14 mouse cellular contexts compared by ENCODE assay signal in the genomic region with DNA sequence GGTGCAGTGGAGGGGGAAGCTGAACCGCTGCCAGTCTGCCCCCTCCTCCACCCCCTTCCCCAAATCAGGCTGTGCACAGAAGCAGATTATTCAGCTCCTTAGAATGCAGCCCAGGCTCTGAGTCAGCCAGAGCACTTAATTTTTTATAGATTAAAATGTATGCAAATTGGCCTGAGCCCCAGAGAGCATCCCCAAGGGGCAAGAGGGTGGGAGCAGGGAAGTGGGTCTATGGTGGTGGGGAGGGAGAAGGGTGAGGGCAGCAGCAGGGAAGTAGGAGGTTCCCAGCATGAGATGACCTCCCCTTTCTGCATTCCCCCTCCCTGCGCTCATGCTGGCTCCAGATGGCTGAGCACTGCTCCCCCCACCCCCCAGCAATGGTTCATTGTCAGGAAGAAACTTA. TPM values are rescaled to one million over a fixed set of nuclear protein-coding genes. Genes with fewer than 3 reads are reported as not detected.
DNase-seq lines count a peak whose midpoint lies in the region; ATAC-seq and TF ChIP-seq lines count a peak whose summit lies in the region.
"Had no signal": no experiment of that assay in that cellular context is flagged by ENCODE, and none has a peak within 500 bp of the region (broad histone marks: within the 10 kb centered on the region; RNA-seq: fewer than 3 reads in every experiment).

No protein-coding gene starts in this region.

- TF ChIP-seq CTCF in embryonic fibroblast, embryonic 13.5 days (IDR thresholded peaks at IDR 0.05; ENCODE audit: borderline replicate concordance, insufficient read depth, low read length): no peak

- no peak overlapping the region for H3K4me3 ChIP-seq in neural tube, embryonic 13.5 days
- H3K4me3 ChIP-seq in neural tube, embryonic 15.5 days (replicated peaks): no peak overlapping the region
- no peak overlapping the region for H3K4me3 ChIP-seq in embryonic fibroblast, embryonic 13.5 days (ENCODE audit: insufficient read depth, low read length)
- H3K4me3 ChIP-seq: lung, embryonic 15.5 days had no signal

- 58% methylated on average over 1 of the region's 2 CpGs for WGBS in neural tube, embryonic 13.5 days
- WGBS in neural tube, embryonic 15.5 days: 54% methylated on average over 1 of the region's 2 CpGs

- H3K4me1 ChIP-seq in neural tube, embryonic 13.5 days (replicated peaks): peaks cover 54% of the 10 kb centered on the region
- H3K4me1 ChIP-seq in neural tube, embryonic 15.5 days: peaks cover 31% of the 10 kb centered on the region
- H3K4me1 ChIP-seq in embryonic fibroblast, embryonic 13.5 days (ENCODE audit: control insufficient read depth, insufficient read depth, low read length): peaks cover 10% of the 10 kb centered on the region

- no peak overlapping the region for H3K4me2 ChIP-seq in neural tube, embryonic 13.5 days
- no peak overlapping the region for H3K4me2 ChIP-seq in neural tube, embryonic 15.5 days
- H3K4me2 ChIP-seq: liver, embryonic 11.5 days; lung, embryonic 15.5 days had no signal

- ATAC-seq in frontal cortex, adult (ENCODE audit: low TSS enrichment): peak; percentile 20
- ATAC-seq in neural tube, embryonic 13.5 days (ENCODE audit: low read depth): no peak
- no peak for ATAC-seq in neural tube, embryonic 15.5 days (ENCODE audit: low FRiP score)
- ATAC-seq in neutrophil, adult 5-6 weeks (ENCODE audit: extremely low read depth, insufficient number of reproducible peaks, low FRiP score, poor library complexity, severe bottlenecking): peak; percentile 45
- ATAC-seq: intestine, embryonic 16.5 days had no signal

- H3K27ac ChIP-seq in neural tube, embryonic 13.5 days (replicated peaks): peak overlapping the region; percentile 67
- no peak overlapping the region for H3K27ac ChIP-seq in neural tube, embryonic 15.5 days (replicated peaks)
- peak overlapping the region; percentile 96 for H3K27ac ChIP-seq in embryonic fibroblast, embryonic 13.5 days (ENCODE audit: insufficient read depth, low read length)
- H3K27ac ChIP-seq: lung, embryonic 15.5 days had no signal

- H3K9me3 ChIP-seq in neural tube, embryonic 13.5 days: no peaks in the 10 kb centered on the region
- H3K9me3 ChIP-seq in neural tube, embryonic 15.5 days (replicated peaks): no peaks in the 10 kb centered on the region
- H3K9me3 ChIP-seq: lung, embryonic 15.5 days had no signal

- H3K9ac ChIP-seq in neural tube, embryonic 13.5 days: peak overlapping the region; percentile 34; the same call in 1 of the 2 replicates
- H3K9ac ChIP-seq in neural tube, embryonic 15.5 days (replicated peaks): no peak overlapping the region
- H3K9ac ChIP-seq: lung, embryonic 15.5 days had no signal

- no peak for TF ChIP-seq POLR2A in embryonic fibroblast, embryonic 13.5 days (IDR thresholded peaks at IDR 0.05; ENCODE audit: low read depth, low read length)

- peaks cover 16% of the 10 kb centered on the region; the same call in 1 of the 2 replicates for H3K36me3 ChIP-seq in neural tube, embryonic 13.5 days
- peaks cover 30% of the 10 kb centered on the region; the same call in 1 of the 2 replicates for H3K36me3 ChIP-seq in neural tube, embryonic 15.5 days

- no peak for DNase-seq in frontal cortex, adult 2 months (ENCODE audit: extremely low spot score in 1 of 2, low spot score in 1 of 2)
- DNase-seq in layer of hippocampus, postnatal 14 days (ENCODE audit: low spot score in 2 of 2): no peak
- no peak for DNase-seq in layer of hippocampus, adult 8-10 months (ENCODE audit: low spot score in 2 of 2)
- DNase-seq: cerebellum, adult 9-10 months; kidney, postnatal 36 days; thymus, adult 18-20 months had no signal

- no peaks in the 10 kb centered on the region for H3K27me3 ChIP-seq in neural tube, embryonic 13.5 days
- no peaks in the 10 kb centered on the region for H3K27me3 ChIP-seq in neural tube, embryonic 15.5 days (replicated peaks)
- H3K27me3 ChIP-seq: lung, embryonic 15.5 days had no signal

RNA-seq across cellular contexts. Expression of gene Dph1, which starts 6.1 kb away (rescaled TPM):
- polyA plus RNA-seq in frontal cortex, adult 2 months (2012; rRNA removed): 21.2 and 22.2 TPM in 2 replicates
- polyA plus RNA-seq in neural tube, embryonic 13.5 days (2015; fragmentation: Nextera tagmentation; extraction: Ambion mirVana): 13.7 and 15.0 TPM in 2 replicates
- polyA plus RNA-seq in neural tube, embryonic 15.5 days (2015; fragmentation: Nextera tagmentation; extraction: Ambion mirVana): 13.8 and 16.2 TPM in 2 replicates
- 15.7 and 18.7 TPM in 2 replicates for polyA plus RNA-seq in embryonic fibroblast, embryonic 13.5 days (2011; ENCODE audit: insufficient read length, low read depth, missing spikeins)
- 3.4 and 6.6 TPM in 2 replicates for total RNA-seq in neutrophil, adult 5-6 weeks (2017)
- total RNA-seq in layer of hippocampus, postnatal 14 days (2021): 10 to 100 TPM; 21.7 to 24.4 TPM
- total RNA-seq in layer of hippocampus, adult 8-10 months (2022): 10 to 100 TPM; 28.9 to 38.6 (median 30.9) TPM

RNA-seq across cellular contexts. Expression of gene Ovca2, which starts 6.4 kb away (rescaled TPM):
- polyA plus RNA-seq in frontal cortex, adult 2 months (2012; rRNA removed): 17.3 and 18.5 TPM in 2 replicates
- 18.6 and 20.5 TPM in 2 replicates for polyA plus RNA-seq in neural tube, embryonic 13.5 days (2015; fragmentation: Nextera tagmentation; extraction: Ambion mirVana)
- 12.6 and 15.4 TPM in 2 replicates for polyA plus RNA-seq in neural tube, embryonic 15.5 days (2015; fragmentation: Nextera tagmentation; extraction: Ambion mirVana)
- polyA plus RNA-seq in embryonic fibroblast, embryonic 13.5 days (2011; ENCODE audit: insufficient read length, low read depth, missing spikeins): 20.4 and 28.9 TPM in 2 replicates
- 8.2 and 13.4 TPM in 2 replicates for total RNA-seq in neutrophil, adult 5-6 weeks (2017)
- total RNA-seq in layer of hippocampus, postnatal 14 days (2021): 10 to 100 TPM; 14.8 to 15.2 TPM
- total RNA-seq in layer of hippocampus, adult 8-10 months (2022): 10 to 100 TPM; 15.6 to 23.4 (median 19.8) TPM

RNA-seq across cellular contexts. Expression of gene Rtn4rl1, which starts 8.6 kb away (rescaled TPM):
- 25.3 and 28.1 TPM in 2 replicates for polyA plus RNA-seq in frontal cortex, adult 2 months (2012; rRNA removed)
- polyA plus RNA-seq in neural tube, embryonic 13.5 days (2015; fragmentation: Nextera tagmentation; extraction: Ambion mirVana): 12.4 and 16.5 TPM in 2 replicates
- 12.6 and 13.7 TPM in 2 replicates for polyA plus RNA-seq in neural tube, embryonic 15.5 days (2015; fragmentation: Nextera tagmentation; extraction: Ambion mirVana)
- 2.1 and 2.7 TPM in 2 replicates for polyA plus RNA-seq in embryonic fibroblast, embryonic 13.5 days (2011; ENCODE audit: insufficient read length, low read depth, missing spikeins)
- total RNA-seq in neutrophil, adult 5-6 weeks (2017): 0.47 and 0.61 TPM in 2 replicates
- 10 to 100 TPM; 82.1 to 83.1 TPM for total RNA-seq in layer of hippocampus, postnatal 14 days (2021)
- 100 to 1,000 TPM in 2 of 4 experiments, 10 to 100 TPM in 2; 80.7 to 110 (median 97.3) TPM for total RNA-seq in layer of hippocampus, adult 8-10 months (2022)

RNA-seq across cellular contexts. Expression of gene Hic1, which starts 15.7 kb away (rescaled TPM):
- polyA plus RNA-seq in frontal cortex, adult 2 months (2012; rRNA removed): 4.1 and 4.2 TPM in 2 replicates
- 7.4 and 9.2 TPM in 2 replicates for polyA plus RNA-seq in neural tube, embryonic 13.5 days (2015; fragmentation: Nextera tagmentation; extraction: Ambion mirVana)
- polyA plus RNA-seq in neural tube, embryonic 15.5 days (2015; fragmentation: Nextera tagmentation; extraction: Ambion mirVana): 5.3 and 10.7 TPM in 2 replicates
- 20.7 and 29.3 TPM in 2 replicates for polyA plus RNA-seq in embryonic fibroblast, embryonic 13.5 days (2011; ENCODE audit: insufficient read length, low read depth, missing spikeins)
- 0.35 and 0.61 TPM in 2 replicates for total RNA-seq in neutrophil, adult 5-6 weeks (2017)
- 1 to 10 TPM; 3.3 to 4.5 TPM for total RNA-seq in layer of hippocampus, postnatal 14 days (2021)
- 1 to 10 TPM; 2.9 to 4.9 (median 3.9) TPM for total RNA-seq in layer of hippocampus, adult 8-10 months (2022)

Comparison
In these comparisons a context has a peak if more than half of its experiments do, and no peak if none do; other contexts are left out.
1. ATAC-seq: peak in frontal cortex, adult (single experiment) and neutrophil, adult 5-6 weeks (single experiment); none in neural tube, embryonic 13.5 days (single experiment) and neural tube, embryonic 15.5 days (single experiment).